Mouse (Mus musculus) stomach, embryonic 16.5 days (tissue): ENCODE measurements around the gene Sdhaf1. TPM values are rescaled to one million over a fixed set of nuclear protein-coding genes. Genes with fewer than 3 reads are reported as not detected.

Experiments
- ATAC-seq: fragments of 200-750 bp; cut with Nextera tagmentation; 2 replicates; pipeline ENCODE4 v1.8.0; 2017; ENCODE audit warnings: moderate number of reproducible peaks, moderate TSS enrichment; ENCODE audit not compliant: insufficient read depth, low FRiP score
- H3K27ac ChIP-seq: fragments of 300-500 bp; sonication (generic); 2 replicates; pipeline ENCODE4 v1.5.1; 2014; ENCODE audit warnings: low read length
- H3K27me3 ChIP-seq: fragments of 300-500 bp; sonication (generic); 2 replicates; pipeline ENCODE4 v1.6.1; 2014; ENCODE audit warnings: low read length, control low read depth, mixed read lengths; ENCODE audit not compliant: control insufficient read depth, insufficient read depth
- H3K36me3 ChIP-seq: fragments of 300-500 bp; sonication (generic); 2 replicates; pipeline ENCODE4 v1.6.1; 2014; ENCODE audit warnings: low read length; ENCODE audit not compliant: control insufficient read depth, insufficient read depth
- H3K4me1 ChIP-seq: fragments of 300-500 bp; sonication (generic); 2 replicates; pipeline ENCODE4 v1.6.1; 2014; ENCODE audit warnings: low read length, control low read depth, mixed read lengths; ENCODE audit not compliant: control insufficient read depth, insufficient read depth
- H3K4me2 ChIP-seq: fragments of 300-500 bp; sonication (generic); 2 replicates; pipeline ENCODE4 v1.6.1; 2014; ENCODE audit warnings: low read depth, low read length, mixed read lengths
- H3K4me3 ChIP-seq: fragments of 300-500 bp; sonication (generic); replicated peaks from 2 replicates; pipeline ENCODE4 v1.5.1; 2014; ENCODE audit warnings: mild to moderate bottlenecking, low read length
- H3K9ac ChIP-seq: fragments of 300-500 bp; sonication (generic); 2 replicates; pipeline ENCODE4 v1.6.1; 2014; ENCODE audit warnings: low read length
- H3K9me3 ChIP-seq: fragments of 300-500 bp; sonication (generic); replicated peaks from 2 replicates; pipeline ENCODE4 v1.6.1; 2016; ENCODE audit warnings: low read length, control low read depth; ENCODE audit not compliant: control insufficient read depth
- WGBS: fragments of 180-500 bp; shearing (Covaris S2); extraction: QIAGEN DNeasy Blood & Tissue Kit; methylation state at CpG from one replicate; pipeline ENCODE4 v1.1.7; 2014; 5-methylcytosine and 5-hydroxymethylcytosine counted together
- polyA plus RNA-seq: library from polyadenylated mRNA; unstranded; fragments of >200 nt; fragmentation: Nextera tagmentation; extraction: Ambion mirVana; gene quantifications from 2 replicates; pipeline ENCODE4 v1.2.1, GENCODE M21; 2015

Gene Sdhaf1
- polyA plus RNA-seq, 1 experiment from 2014 or later, result 14.6 TPM

- Histone ChIP-seq H3K9ac (no peak overlapping the region), H3K4me1 (no peaks in the 10 kb centered on the region; the same call in none of the 2 replicates), H3K9me3 (no peaks in the 10 kb centered on the region), H3K4me3 (no peak overlapping the region), H3K27ac (no peak overlapping the region), H3K4me2 (no peak overlapping the region), H3K27me3 (0 out of 2 replicates have a peak, but pooled peaks cover 4% of the 10 kb centered on the region), H3K36me3 (no peaks in the 10 kb centered on the region)
- peak; percentile 46; the same call in 1 of the 2 replicates for ATAC-seq
- WGBS, result 19% methylated on average over 6 of the region's 6 CpGs
Measured at GRCm38 (mm10) chr7:30353279-30353822, 29.7 kb upstream of the Sdhaf1 start.

- Histone ChIP-seq H3K4me2 (no peak overlapping the region), H3K27me3 (peaks cover 15% of the 10 kb centered on the region)
- no peak for ATAC-seq
Measured at GRCm38 (mm10) chr7:30347828-30348227, 24.1 kb upstream of the Sdhaf1 start.

GRCm38 (mm10) chr7:30346635-30347379 lies 23.1 kb upstream of the Sdhaf1 start:
- no peaks in the 10 kb centered on the region for H3K4me1 ChIP-seq
- no peaks in the 10 kb centered on the region for H3K9me3 ChIP-seq
- H3K27ac ChIP-seq, result no peak overlapping the region
- WGBS, result 24% methylated on average over 21 of the region's 21 CpGs
- H3K4me2 ChIP-seq, result no peak overlapping the region
- no peak overlapping the region for H3K4me3 ChIP-seq
- H3K36me3 ChIP-seq, result no peaks in the 10 kb centered on the region
- no peak for ATAC-seq
- H3K27me3 ChIP-seq, result peaks cover 15% of the 10 kb centered on the region
- no peak overlapping the region for H3K9ac ChIP-seq

More at GRCm38 (mm10) chr7:30347828-30348227, 24.1 kb upstream of the Sdhaf1 start:
- Histone ChIP-seq H3K4me3 (no peak overlapping the region), H3K4me1 (no peaks in the 10 kb centered on the region), H3K27ac (no peak overlapping the region), H3K36me3 (no peaks in the 10 kb centered on the region), H3K9me3 (no peaks in the 10 kb centered on the region), H3K9ac (no peak overlapping the region)
- WGBS, result 2% methylated on average over 30 of the region's 30 CpGs

GRCm38 (mm10) chr7:30339432-30340109 lies 15.9 kb upstream of the Sdhaf1 start:
- WGBS, result 74% methylated on average over 5 of the region's 5 CpGs

GRCm38 (mm10) chr7:30336384-30336783 lies 12.7 kb upstream of the Sdhaf1 start:
- no peak overlapping the region for H3K4me3 ChIP-seq
- no peak overlapping the region for H3K9ac ChIP-seq
- no peaks in the 10 kb centered on the region for H3K36me3 ChIP-seq
- H3K27ac ChIP-seq, result no peak overlapping the region
- H3K4me2 ChIP-seq, result 0 out of 2 replicates have a peak overlapping the region, but pooled peaks have one; percentile 12
- no peaks in the 10 kb centered on the region for H3K9me3 ChIP-seq
- H3K27me3 ChIP-seq, result peaks cover 8% of the 10 kb centered on the region
- ATAC-seq, result 0 out of 2 replicates have a peak, but pooled peaks have one; percentile 45
- 2% methylated on average over 9 of the region's 9 CpGs for WGBS
- H3K4me1 ChIP-seq, result peaks cover 10% of the 10 kb centered on the region

More at GRCm38 (mm10) chr7:30339432-30340109, 15.9 kb upstream of the Sdhaf1 start:
- Histone ChIP-seq H3K4me3 (no peak overlapping the region), H3K4me1 (0 out of 2 replicates have a peak, but pooled peaks cover 2% of the 10 kb centered on the region), H3K9ac (no peak overlapping the region), H3K36me3 (no peaks in the 10 kb centered on the region), H3K4me2 (no peak overlapping the region), H3K27me3 (peaks cover 6% of the 10 kb centered on the region), H3K9me3 (no peaks in the 10 kb centered on the region), H3K27ac (no peak overlapping the region)
- no peak for ATAC-seq

GRCm38 (mm10) chr7:30335688-30336087 lies 12.0 kb upstream of the Sdhaf1 start:
- no peak overlapping the region for H3K27ac ChIP-seq
- H3K4me1 ChIP-seq, result peaks cover 10% of the 10 kb centered on the region
- H3K36me3 ChIP-seq, result no peaks in the 10 kb centered on the region
- no peaks in the 10 kb centered on the region for H3K9me3 ChIP-seq
- H3K27me3 ChIP-seq, result peaks cover 8% of the 10 kb centered on the region
- no peak for ATAC-seq
- no peak overlapping the region for H3K4me2 ChIP-seq
- 81% methylated on average over 6 of the region's 6 CpGs for WGBS
- H3K9ac ChIP-seq, result no peak overlapping the region
- no peak overlapping the region for H3K4me3 ChIP-seq

- H3K27ac ChIP-seq, result no peak overlapping the region
- ATAC-seq, result no peak
- 65% methylated on average over 5 of the region's 5 CpGs for WGBS
- no peak overlapping the region for H3K4me3 ChIP-seq
- peaks cover 8% of the 10 kb centered on the region for H3K27me3 ChIP-seq
- H3K9ac ChIP-seq, result no peak overlapping the region
- H3K4me1 ChIP-seq, result peaks cover 10% of the 10 kb centered on the region
- H3K9me3 ChIP-seq, result no peaks in the 10 kb centered on the region
- no peak overlapping the region for H3K4me2 ChIP-seq
- no peaks in the 10 kb centered on the region for H3K36me3 ChIP-seq
Measured at GRCm38 (mm10) chr7:30334563-30334962, 10.9 kb upstream of the Sdhaf1 start.

GRCm38 (mm10) chr7:30333436-30333835 lies 9.7 kb upstream of the Sdhaf1 start:
- no peak overlapping the region for H3K27ac ChIP-seq
- H3K4me2 ChIP-seq, result no peak overlapping the region
- H3K27me3 ChIP-seq, result peaks cover 8% of the 10 kb centered on the region
- no peak overlapping the region for H3K9ac ChIP-seq
- WGBS, result 17% methylated on average over 4 of the region's 4 CpGs
- no peaks in the 10 kb centered on the region for H3K9me3 ChIP-seq
- no peaks in the 10 kb centered on the region for H3K36me3 ChIP-seq
- H3K4me1 ChIP-seq, result peaks cover 10% of the 10 kb centered on the region
- ATAC-seq, result peak; percentile 55
- no peak overlapping the region for H3K4me3 ChIP-seq
